Mouse (Mus musculus) liver, embryonic 14.5 days (tissue): ENCODE results near the gene Apoe.

Experiments
- CTCF ChIP-seq: IDR thresholded peaks from 2 replicates; pipeline ENCODE4 v1.5.1; 2016; ENCODE audit warnings: antibody characterized with exemption, low read depth, control low read depth
- EP300 ChIP-seq: IDR thresholded peaks from 2 replicates; pipeline ENCODE4 v1.6.1; 2016; ENCODE audit warnings: antibody characterized with exemption, low read depth

- TF ChIP-seq CTCF (0 out of 2 replicates have a peak, but pooled peaks have one; percentile 2), EP300 (no peak)
Observed at GRCm38 (mm10) chr7:19722754-19723195, 23.8 kb upstream of the Apoe start.
